Mouse (Mus musculus) midbrain, postnatal 0 days (tissue): ENCODE results near the gene Tead2. TPM values are rescaled to one million over a fixed set of nuclear protein-coding genes. Genes with fewer than 3 reads are reported as not detected.
A peak's percentile ranks its signal among the peaks of the same experiment; 100 is the strongest.

Experiments used
- ATAC-seq: fragments of 200-750 bp; cut with Nextera tagmentation; 2 replicates; pipeline ENCODE4 v1.8.0; 2017; ENCODE audit warnings: moderate number of reproducible peaks, mild to moderate bottlenecking, moderate TSS enrichment, moderate library complexity; ENCODE audit not compliant: low FRiP score
- DNase-seq: peaks from one replicate; pipeline ENCODE4 v3.0.0-alpha.2; 2015; ENCODE audit warnings: low spot score
- H3K27ac ChIP-seq: fragments of 300-500 bp; sonication (generic); 2 replicates; pipeline ENCODE4 v1.5.1; 2014; ENCODE audit warnings: low read depth, mild to moderate bottlenecking, low read length, mixed read lengths
- H3K27me3 ChIP-seq: fragments of 300-500 bp; sonication (generic); 2 replicates; pipeline ENCODE4 v1.6.1; 2014; ENCODE audit warnings: low read length, control low read depth, mixed read lengths; ENCODE audit not compliant: insufficient read depth
- H3K36me3 ChIP-seq: fragments of 300-500 bp; sonication (generic); 2 replicates; pipeline ENCODE4 v1.6.1; 2014; ENCODE audit warnings: low read length, control low read depth, mixed read lengths; ENCODE audit not compliant: insufficient read depth
- H3K4me1 ChIP-seq: fragments of 300-500 bp; sonication (generic); 2 replicates; pipeline ENCODE4 v1.6.1; 2014; ENCODE audit warnings: mild to moderate bottlenecking, control low read depth, antibody characterized with exemption, low read length, mixed read lengths; ENCODE audit not compliant: insufficient read depth
- H3K4me2 ChIP-seq: fragments of 300-500 bp; sonication (generic); 2 replicates; pipeline ENCODE4 v1.6.1; 2014; ENCODE audit warnings: low read depth, mild to moderate bottlenecking, low read length, mixed read lengths; ENCODE audit not compliant: poor library complexity, severe bottlenecking
- H3K4me3 ChIP-seq: fragments of 300-500 bp; sonication (generic); 2 replicates; pipeline ENCODE4 v1.5.1; 2014; ENCODE audit warnings: low read depth, mild to moderate bottlenecking, low read length, moderate library complexity
- H3K9ac ChIP-seq: fragments of 300-500 bp; sonication (generic); replicated peaks from 2 replicates; pipeline ENCODE4 v1.6.1; 2014; ENCODE audit warnings: mild to moderate bottlenecking, low read length, moderate library complexity, mixed read lengths; ENCODE audit not compliant: poor library complexity, severe bottlenecking
- H3K9me3 ChIP-seq: fragments of 300-500 bp; sonication (generic); 2 replicates; pipeline ENCODE4 v1.6.1; 2016; ENCODE audit warnings: low read length, control low read depth
- CTCF ChIP-seq: IDR thresholded peaks from 2 replicates; pipeline ENCODE4 v1.5.1; 2016; ENCODE audit warnings: antibody characterized with exemption, mild to moderate bottlenecking
- WGBS: fragments of 180-500 bp; shearing (Covaris S2); extraction: QIAGEN DNeasy Blood & Tissue Kit; methylation state at CpG from one replicate; pipeline ENCODE4 v1.1.7; 2014; 5-methylcytosine and 5-hydroxymethylcytosine counted together
- polyA plus RNA-seq: library from polyadenylated mRNA; unstranded; fragments of >200 nt; fragmentation: Nextera tagmentation; extraction: Ambion mirVana; gene quantifications from 2 replicates; pipeline ENCODE4 v1.2.1, GENCODE M21; 2015
- total RNA-seq: library from RNA; depleted of rRNA; stranded (reverse); fragments of >200 nt; gene quantifications from 2 replicates; pipeline ENCODE4 v1.2.3, GENCODE M21; 2014; rRNA removed

Gene Tead2
- total RNA-seq (31.2 and 54.8 TPM in 2 replicates), polyA plus RNA-seq (16.8 and 17.0 TPM in 2 replicates)

- ATAC-seq: peak; percentile 42
- DNase-seq: peak; percentile 12
- no peak for TF ChIP-seq CTCF
- Histone ChIP-seq H3K9ac (peak within 1 kb of the TSS; percentile 54), H3K36me3 (no peaks in the 10 kb centered on the region), H3K4me3 (peak within 1 kb of the TSS; percentile 42), H3K4me1 (peaks cover 5% of the 10 kb centered on the region; the same call in 1 of the 2 replicates), H3K4me2 (peak within 1 kb of the TSS; percentile 67), H3K27ac (peak within 1 kb of the TSS; percentile 57; the same call in 1 of the 2 replicates), H3K27me3 (peaks cover 7% of the 10 kb centered on the region; the same call in 1 of the 2 replicates), H3K9me3 (no peaks in the 10 kb centered on the region)
- WGBS: 1% methylated on average over 54 of the region's 55 CpGs
These were observed at the start of gene Tead2 for GRCm38 (mm10) chr7:45215673-45216441. Gene Tead2 (plus strand): TSS chr7:45215753.

- Histone ChIP-seq H3K4me3 (no peak overlapping the region), H3K27me3 (peaks cover 58% of the 10 kb centered on the region), H3K4me2 (no peak overlapping the region), H3K9ac (no peak overlapping the region), H3K9me3 (no peaks in the 10 kb centered on the region), H3K36me3 (no peaks in the 10 kb centered on the region), H3K27ac (no peak overlapping the region), H3K4me1 (peaks cover 12% of the 10 kb centered on the region; the same call in 1 of the 2 replicates)
- no peak for TF ChIP-seq CTCF
- no peak for DNase-seq
- 14% methylated on average over 10 of the region's 10 CpGs for WGBS
- no peak for ATAC-seq
These were observed 48.6 kb upstream of the Tead2 start for GRCm38 (mm10) chr7:45166950-45167401.

GRCm38 (mm10) chr7:45167761-45168445, 47.6 kb upstream of the Tead2 start:
- Histone ChIP-seq H3K4me2 (peak overlapping the region; percentile 9; the same call in 1 of the 2 replicates), H3K9ac (no peak overlapping the region), H3K36me3 (no peaks in the 10 kb centered on the region), H3K4me3 (0 out of 2 replicates have a peak overlapping the region, but pooled peaks have one; percentile 17), H3K9me3 (no peaks in the 10 kb centered on the region), H3K4me1 (peaks cover 7% of the 10 kb centered on the region; the same call in 1 of the 2 replicates), H3K27me3 (peaks cover 58% of the 10 kb centered on the region), H3K27ac (no peak overlapping the region)
- DNase-seq (no peak), ATAC-seq (no peak)
- 4% methylated on average over 19 of the region's 19 CpGs for WGBS
- TF ChIP-seq CTCF: no peak

- Histone ChIP-seq H3K36me3 (no peaks in the 10 kb centered on the region), H3K9ac (no peak overlapping the region), H3K27ac (no peak overlapping the region), H3K4me2 (peak overlapping the region; percentile 13; the same call in 1 of the 2 replicates), H3K9me3 (no peaks in the 10 kb centered on the region), H3K4me1 (peaks cover 7% of the 10 kb centered on the region; the same call in 1 of the 2 replicates), H3K27me3 (peaks cover 58% of the 10 kb centered on the region), H3K4me3 (peak overlapping the region; percentile 17; the same call in 1 of the 2 replicates)
- no peak for ATAC-seq
- WGBS: 4% methylated on average over 24 of the region's 24 CpGs
- no peak for DNase-seq
- TF ChIP-seq CTCF: no peak
These were observed 46.9 kb upstream of the Tead2 start for GRCm38 (mm10) chr7:45168656-45169055.

GRCm38 (mm10) chr7:45169495-45169894, 46.1 kb upstream of the Tead2 start:
- H3K4me1 ChIP-seq: peaks cover 4% of the 10 kb centered on the region; the same call in 1 of the 2 replicates
- no peak overlapping the region for H3K27ac ChIP-seq
- H3K9ac ChIP-seq: no peak overlapping the region
- H3K9me3 ChIP-seq: no peaks in the 10 kb centered on the region
- ATAC-seq (no peak), DNase-seq (no peak)
- no peak for TF ChIP-seq CTCF
- no peak overlapping the region for H3K4me2 ChIP-seq
- H3K4me3 ChIP-seq: no peak overlapping the region
- H3K36me3 ChIP-seq: no peaks in the 10 kb centered on the region
- WGBS: 94% methylated on average over 3 of the region's 3 CpGs
- peaks cover 56% of the 10 kb centered on the region for H3K27me3 ChIP-seq
